Mouse (Mus musculus): ENCODE measurements around the gene Six6.

Six6 gene

DNA sequence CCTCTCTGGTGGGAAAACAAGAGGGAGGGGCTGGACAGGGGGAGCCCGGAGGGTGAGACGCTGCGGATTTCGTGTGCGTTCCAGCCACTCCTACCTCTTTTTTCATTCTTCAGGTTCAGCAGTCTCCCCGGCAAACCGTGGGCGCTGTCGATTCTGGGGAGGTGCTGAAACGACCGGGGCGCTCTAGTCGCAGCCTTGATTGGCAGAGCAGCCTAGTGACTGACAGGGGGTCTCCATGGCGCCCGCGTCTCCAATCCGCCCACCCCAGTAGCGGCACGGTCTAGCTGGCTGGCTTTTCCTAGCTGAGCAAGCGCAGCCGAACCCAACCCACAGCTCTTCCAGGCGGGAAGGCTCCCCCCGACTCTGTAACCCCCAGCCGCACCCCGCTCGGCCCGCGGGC is at the start of gene Six6:
TSS of gene Six6 (plus strand) at position 277 of the 400 bp plus-strand sequence.
- DNase-seq = no peak

- no peak for DNase-seq
Observed at GRCm38 (mm10) chr12:72917159-72917993, 22.3 kb upstream of the Six6 start.

- DNase-seq = no peak
Observed at GRCm38 (mm10) chr12:72936751-72937150, 2.9 kb upstream of the Six6 start.

DNA sequence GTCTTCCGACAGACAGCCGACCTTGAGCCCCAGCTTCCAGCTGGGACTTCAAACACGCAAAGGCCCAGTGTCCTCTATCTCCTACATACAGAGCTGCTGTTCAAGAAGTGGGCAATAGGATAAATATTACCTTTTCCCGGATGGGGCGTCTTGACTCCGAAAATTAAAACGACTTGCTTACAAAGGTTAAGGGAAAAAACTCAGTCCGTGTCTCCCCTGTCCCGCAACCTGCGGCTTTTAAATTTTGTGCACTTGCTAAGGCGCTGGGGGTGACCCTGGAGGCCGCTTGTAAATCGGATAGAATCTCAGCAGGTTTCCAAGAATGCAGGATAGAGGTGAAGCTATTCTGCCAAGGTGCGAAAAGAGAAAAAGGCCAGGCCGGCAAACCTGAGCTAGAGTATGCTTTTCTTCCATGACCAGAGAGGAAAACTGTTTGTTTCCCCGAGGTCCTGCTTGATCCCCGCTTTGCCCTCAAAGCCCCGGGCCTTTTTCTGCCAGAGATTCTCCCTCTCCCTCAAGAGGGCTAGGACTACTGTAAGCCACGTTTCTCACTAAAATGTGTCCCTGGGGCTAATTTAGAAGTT is 2.1 kb upstream of the Six6 start:
- DNase-seq = no peak

DNA sequence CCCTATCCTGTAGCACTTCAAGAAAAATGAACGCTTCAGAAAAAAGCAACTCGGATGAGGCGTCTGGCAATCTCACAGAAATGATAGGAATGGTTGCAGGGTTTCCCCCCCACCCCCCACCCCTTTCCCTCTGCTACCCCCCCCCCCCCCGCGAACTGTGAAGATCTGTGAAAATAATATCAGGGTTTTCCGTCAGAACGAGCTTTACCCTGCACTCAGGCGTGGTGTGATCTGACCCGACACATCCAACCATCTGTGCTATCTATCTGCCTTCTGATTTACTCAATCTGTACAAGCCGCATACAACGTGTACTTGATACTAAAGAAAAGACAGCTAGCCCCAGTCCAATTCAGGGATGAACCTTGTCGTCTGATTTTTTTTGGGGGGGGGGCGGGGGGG is 1.5 kb upstream of the Six6 start:
- no peak for DNase-seq

DNA sequence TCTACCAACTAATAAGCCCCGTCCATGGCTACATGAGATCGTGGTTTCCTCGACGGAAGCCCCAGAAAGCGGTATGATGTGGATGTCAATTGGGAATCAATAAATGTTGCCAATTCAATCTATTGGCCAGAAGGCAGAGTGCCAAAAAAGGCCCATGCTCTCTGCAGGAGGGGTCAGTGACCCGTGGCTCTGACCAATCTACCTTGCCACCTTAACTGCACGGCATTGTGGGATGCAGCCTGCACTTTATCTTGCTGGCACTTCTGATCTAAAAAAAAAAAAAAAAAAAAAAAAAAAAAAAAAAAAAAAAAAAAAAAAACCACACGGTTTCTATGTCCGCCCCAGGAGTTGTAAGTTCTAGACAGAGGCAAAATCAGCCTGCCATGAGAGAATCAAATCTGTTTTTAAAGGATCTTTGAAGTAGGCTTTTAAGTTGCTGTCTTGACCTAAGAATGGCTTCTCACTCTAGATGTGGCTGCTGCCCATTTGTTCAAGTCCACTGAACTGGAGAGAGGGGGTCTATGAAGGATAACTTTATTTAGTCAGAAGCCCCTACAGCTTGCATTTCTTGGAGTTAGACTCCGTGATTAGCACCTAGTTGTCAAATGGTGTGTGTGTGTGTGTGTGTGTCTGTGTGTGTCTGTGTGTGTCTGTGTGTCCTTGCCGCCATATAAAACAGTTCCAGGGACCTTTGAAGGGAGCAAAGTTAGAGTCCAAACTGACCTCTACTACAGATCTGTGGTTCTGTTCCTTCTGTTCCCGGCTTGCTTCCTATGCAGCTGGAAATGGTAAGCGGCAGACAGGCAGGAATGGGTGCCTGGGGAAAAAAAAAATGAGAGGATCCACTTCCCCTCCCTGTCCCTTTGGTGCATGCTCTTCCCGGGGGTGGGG is 847 bp upstream of the Six6 start:
- no peak for DNase-seq

DNA sequence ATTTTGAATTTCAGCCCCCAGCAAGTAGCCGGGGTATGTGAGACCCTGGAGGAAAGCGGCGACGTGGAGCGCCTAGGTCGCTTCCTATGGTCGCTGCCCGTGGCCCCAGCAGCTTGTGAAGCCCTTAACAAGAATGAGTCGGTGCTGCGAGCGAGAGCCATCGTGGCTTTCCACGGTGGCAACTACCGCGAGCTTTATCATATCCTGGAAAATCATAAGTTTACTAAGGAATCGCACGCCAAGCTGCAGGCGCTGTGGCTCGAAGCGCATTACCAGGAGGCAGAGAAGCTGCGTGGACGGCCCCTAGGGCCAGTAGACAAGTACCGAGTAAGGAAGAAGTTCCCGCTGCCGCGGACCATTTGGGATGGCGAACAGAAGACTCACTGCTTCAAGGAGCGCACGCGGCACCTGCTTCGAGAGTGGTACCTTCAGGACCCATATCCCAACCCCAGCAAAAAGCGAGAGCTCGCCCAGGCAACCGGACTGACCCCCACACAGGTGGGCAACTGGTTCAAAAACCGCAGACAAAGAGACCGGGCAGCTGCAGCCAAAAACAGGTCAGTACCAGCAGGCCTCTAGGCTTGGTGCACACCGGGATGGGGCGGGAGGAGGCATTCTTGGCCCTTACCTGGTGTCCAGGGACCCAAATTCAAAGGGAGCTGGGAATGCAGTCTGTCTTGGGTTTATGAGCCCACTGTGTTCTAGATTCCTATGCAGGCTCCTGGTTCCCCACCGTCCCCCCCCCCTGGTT is 554 bp downstream of the Six6 start, which contains the start of gene 4930447C04Rik:
TSS of gene 4930447C04Rik (minus strand) at position 704 of the 751 bp plus-strand sequence.
- DNase-seq = no peak

- DNase-seq = no peak
Observed at GRCm38 (mm10) chr12:72940822-72941397, 1.2 kb downstream of the Six6 start.

- DNase-seq = no peak
Observed at GRCm38 (mm10) chr12:72941398-72942051, 1.8 kb downstream of the Six6 start.

DNA sequence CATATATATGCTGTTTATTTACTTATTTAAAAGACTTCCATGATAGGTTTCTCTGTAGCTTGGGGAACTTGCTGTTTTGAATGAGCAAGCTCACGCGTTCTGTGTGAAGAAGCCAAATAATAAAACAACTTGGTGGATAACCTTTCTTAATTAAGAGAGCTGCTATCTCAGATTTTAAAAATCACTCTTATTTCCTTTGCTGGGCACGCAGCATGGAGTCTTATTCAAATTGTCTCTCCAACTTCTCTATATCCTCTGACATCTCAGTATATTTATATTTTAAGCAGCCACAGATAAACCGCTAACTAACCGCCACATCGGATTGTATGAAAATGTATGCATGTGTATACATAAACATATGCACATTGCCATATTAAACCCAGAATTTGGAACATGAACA is 2.5 kb downstream of the Six6 start:
- DNase-seq = no peak

- no peak for DNase-seq
Observed at GRCm38 (mm10) chr12:72943574-72944110, 4.0 kb downstream of the Six6 start.

- DNase-seq = no peak
Observed at GRCm38 (mm10) chr12:72944411-72945225, 4.9 kb downstream of the Six6 start.

DNA sequence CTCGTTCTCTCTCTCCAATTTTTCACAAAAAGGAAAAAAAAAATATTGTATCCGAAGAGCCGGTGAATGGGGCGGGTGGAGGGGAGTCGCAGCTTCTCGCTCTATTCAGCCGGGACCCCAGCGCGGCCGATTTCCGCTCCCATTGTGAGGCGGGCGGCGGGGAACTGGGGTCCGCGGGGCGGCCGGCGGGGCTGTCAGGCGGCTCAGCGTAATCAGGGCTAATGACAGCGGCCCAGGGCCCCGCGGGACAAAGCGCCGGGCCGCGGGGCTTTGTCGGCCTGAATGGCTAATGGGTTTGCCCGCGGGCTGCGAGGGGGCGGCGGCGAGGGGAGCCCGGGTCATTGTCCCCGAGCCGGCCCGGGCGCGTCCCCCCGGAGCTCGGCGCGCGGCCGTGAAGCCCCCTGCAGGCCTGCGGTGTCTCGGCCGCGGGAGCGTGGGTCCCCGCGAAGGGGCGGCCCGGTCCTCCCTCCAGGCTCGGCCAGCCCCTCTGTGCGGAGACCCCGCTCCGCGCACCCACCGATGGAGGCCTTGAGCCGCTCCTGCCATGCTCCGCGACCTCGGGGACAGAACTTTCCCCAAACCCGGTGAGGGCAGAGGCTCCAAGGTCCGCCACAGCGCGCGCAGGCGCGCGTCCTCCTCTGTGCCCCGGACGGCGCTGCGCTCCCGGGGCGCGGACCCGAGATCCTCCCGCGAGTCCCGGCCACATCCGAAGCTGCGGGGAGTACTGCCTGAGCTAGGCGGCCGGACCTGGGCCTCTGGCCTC is 5.8 kb downstream of the Six6 start:
- no peak for DNase-seq

DNA sequence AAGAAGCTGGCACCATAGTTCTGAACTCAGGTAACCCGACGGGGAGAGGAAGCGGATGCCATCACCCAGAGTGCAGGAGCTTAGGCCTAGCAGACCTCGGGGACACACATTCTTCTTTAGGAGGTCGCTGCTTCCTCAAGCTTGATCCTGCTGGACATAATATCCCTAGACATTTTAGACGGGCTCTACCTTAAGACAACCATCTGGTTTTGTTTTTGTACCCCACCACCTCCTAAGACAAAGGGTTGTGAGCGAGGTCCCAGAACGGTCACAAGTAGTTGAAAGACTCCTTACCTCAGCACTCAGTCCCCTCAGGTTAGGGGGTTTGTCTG is 6.3 kb downstream of the Six6 start:
- DNase-seq = no peak

- DNase-seq = no peak
Observed at GRCm38 (mm10) chr12:72946805-72947204, 7.1 kb downstream of the Six6 start.

GRCm38 (mm10) chr12:72947335-72947734 is 7.6 kb downstream of the Six6 start:
- no peak for DNase-seq

GRCm38 (mm10) chr12:72953089-72953488 is 13.4 kb downstream of the Six6 start:
- no peak for DNase-seq

- DNase-seq = no peak
Observed at GRCm38 (mm10) chr12:72953858-72954257, 14.2 kb downstream of the Six6 start.

DNA sequence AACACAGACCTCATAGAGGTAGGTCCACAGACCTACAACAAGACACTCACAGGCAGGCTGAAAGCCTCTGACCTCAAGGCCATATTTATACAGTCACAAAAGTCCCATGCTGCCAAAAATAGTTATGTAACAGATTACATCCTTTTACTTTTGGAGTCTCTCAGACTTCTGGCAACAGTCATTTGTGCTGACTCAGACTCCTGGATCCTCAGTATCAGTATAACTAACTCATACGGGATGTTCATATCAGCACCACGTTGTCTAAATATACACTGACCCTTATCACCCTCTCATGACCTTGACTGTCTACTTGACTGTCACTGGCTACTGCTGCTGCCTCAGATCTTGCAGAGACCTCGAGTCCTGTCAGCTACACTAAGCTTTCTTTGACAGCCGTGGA is 15.2 kb downstream of the Six6 start:
- no peak for DNase-seq
